Mouse (Mus musculus): Measurements from ENCODE around the gene Tfap4.

DNA sequence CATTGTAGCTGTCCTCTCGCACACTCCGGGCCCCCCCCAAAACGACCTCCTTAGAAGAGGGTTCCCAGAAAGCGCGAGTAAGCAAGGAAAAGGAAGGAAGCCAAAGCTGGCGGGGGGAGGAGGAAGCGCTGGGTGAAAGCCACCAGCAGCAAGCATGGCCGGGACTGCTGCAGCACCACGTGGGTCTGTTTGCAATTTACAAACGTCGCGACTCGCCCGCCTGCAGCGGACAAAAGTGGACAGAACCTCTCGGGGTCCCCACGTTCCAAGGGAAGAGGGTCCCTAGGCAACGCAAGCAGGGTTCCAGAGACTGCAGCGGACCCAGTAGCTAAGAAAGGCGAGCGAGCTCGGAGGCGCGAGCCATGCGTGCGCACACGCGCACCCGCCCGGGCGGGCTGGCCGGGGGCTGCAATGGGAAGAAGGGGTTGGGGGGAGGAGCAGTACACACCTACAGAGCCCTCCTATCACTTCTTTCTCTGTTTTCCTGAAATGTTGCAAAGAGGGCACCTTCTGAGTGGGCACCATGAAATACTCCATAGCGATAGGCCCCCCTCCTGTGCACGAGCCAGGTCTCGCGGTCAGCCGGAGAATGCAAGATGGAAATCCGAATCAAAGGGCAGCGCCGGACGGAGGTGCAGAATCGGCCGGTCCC is 548 bp downstream of the Tfap4 start:
- 0 out of 2 replicates have a peak, but pooled peaks have one; percentile 1 for TF ChIP-seq CTCF (IDR thresholded peaks at IDR 0.05; ENCODE audit: extremely low read depth, insufficient read length, insufficient replicate concordance, low read depth, low read length)
- no peak for TF ChIP-seq POLR2A (IDR thresholded peaks at IDR 0.05; ENCODE audit: low read depth, low read length)
